Mouse (Mus musculus) adrenal gland, postnatal 36 days (tissue): ENCODE measurements around the gene Eef1a2. TPM values are rescaled to one million over a fixed set of nuclear protein-coding genes. Genes with fewer than 3 reads are reported as not detected.

Experiments
- DNase-seq, 2 experiments: peaks; one replicate each; pipeline ENCODE4 v3.0.0; 2021; ENCODE audit warnings: mixed read lengths in 1 of 2
- total RNA-seq, 2 experiments: library from RNA; stranded (reverse); gene quantifications; 2 replicates each; pipeline ENCODE4 v1.2.3; 2021

The Eef1a2 gene
- total RNA-seq, 2 experiments from 2014 or later = 33.0 to 40.3 TPM

- no peak for DNase-seq
Measured at GRCm38 (mm10) chr2:181159091-181159514, 2.3 kb upstream of the Eef1a2 start.

- DNase-seq = peak in 1 of 2 experiments; percentile 51
Measured at GRCm38 (mm10) chr2:181158471-181158870, 1.7 kb upstream of the Eef1a2 start.

- no peak for DNase-seq
Measured at GRCm38 (mm10) chr2:181157716-181158302, 995 bp upstream of the Eef1a2 start.

GRCm38 (mm10) chr2:181157180-181157579 is 366 bp upstream of the Eef1a2 start:
- DNase-seq = no peak

GRCm38 (mm10) chr2:181155801-181156200 is 1.0 kb downstream of the Eef1a2 start:
- DNase-seq = peak; percentile 25 to 44

GRCm38 (mm10) chr2:181154831-181155415 is 1.9 kb downstream of the Eef1a2 start:
- peak in 1 of 2 experiments; percentile 43 for DNase-seq

GRCm38 (mm10) chr2:181154361-181154760 is 2.5 kb downstream of the Eef1a2 start:
- no peak for DNase-seq

- peak; percentile 32 to 35 for DNase-seq
Measured at GRCm38 (mm10) chr2:181153837-181154236, 3.0 kb downstream of the Eef1a2 start.

- no peak for DNase-seq
Measured at GRCm38 (mm10) chr2:181153131-181153530, 3.7 kb downstream of the Eef1a2 start.

- no peak for DNase-seq
Measured at GRCm38 (mm10) chr2:181152701-181153100, 4.1 kb downstream of the Eef1a2 start.

- DNase-seq = no peak
Measured at GRCm38 (mm10) chr2:181150281-181150680, 6.5 kb downstream of the Eef1a2 start.

- no peak for DNase-seq
Measured at GRCm38 (mm10) chr2:181148318-181148955, 8.4 kb downstream of the Eef1a2 start.

- DNase-seq = peak in 1 of 2 experiments; percentile 25
Measured at GRCm38 (mm10) chr2:181147546-181148317, 9.1 kb downstream of the Eef1a2 start.

GRCm38 (mm10) chr2:181146976-181147545 is 9.8 kb downstream of the Eef1a2 start:
- no peak for DNase-seq

- DNase-seq = no peak
Measured at GRCm38 (mm10) chr2:181144675-181145074, 12.1 kb downstream of the Eef1a2 start.

- no peak for DNase-seq
Measured at GRCm38 (mm10) chr2:181143509-181144276, 13.1 kb downstream of the Eef1a2 start.

- no peak for DNase-seq
Measured at GRCm38 (mm10) chr2:181142703-181143135, 14.1 kb downstream of the Eef1a2 start.

- DNase-seq = peak; percentile 40 to 58
Measured at GRCm38 (mm10) chr2:181139641-181140193, 17.1 kb downstream of the Eef1a2 start.

GRCm38 (mm10) chr2:181136934-181137333 is 19.9 kb downstream of the Eef1a2 start:
- peak; percentile 72 to 77 for DNase-seq

GRCm38 (mm10) chr2:181135446-181135818 is 21.4 kb downstream of the Eef1a2 start:
- DNase-seq = no peak
